Mouse (Mus musculus) urinary bladder, postnatal 14 days (tissue): ENCODE results near the gene Trpv6.
A peak's percentile ranks its signal among the peaks of the same experiment; 100 is the strongest.

Experiments
- DNase-seq: peaks from one replicate; pipeline ENCODE4 v3.0.0; 2021; ENCODE audit warnings: low spot score

Trpv6 gene

GRCm38 (mm10) chr6:41636178-41636577 lies at the start of gene Trpv6:
Gene Trpv6, minus strand, starts transcription at chr6:41636405.
- no peak for DNase-seq

- no peak for DNase-seq
Observed at GRCm38 (mm10) chr6:41685596-41685995, 49.4 kb upstream of the Trpv6 start.

GRCm38 (mm10) chr6:41684911-41685310 lies 48.7 kb upstream of the Trpv6 start:
- no peak for DNase-seq

- no peak for DNase-seq
Observed at GRCm38 (mm10) chr6:41684131-41684530, 47.9 kb upstream of the Trpv6 start, which contains the start of gene Llcfc1. Gene Llcfc1, plus strand, starts transcription at chr6:41684431.

GRCm38 (mm10) chr6:41681656-41682055 lies 45.5 kb upstream of the Trpv6 start:
- peak; percentile 12 for DNase-seq

- DNase-seq = no peak
Observed at GRCm38 (mm10) chr6:41680669-41681068, 44.5 kb upstream of the Trpv6 start, which contains the start of gene Trpv5. Gene Trpv5, minus strand, starts transcription at chr6:41680769.

- no peak for DNase-seq
Observed at GRCm38 (mm10) chr6:41676530-41676929, 40.3 kb upstream of the Trpv6 start.

- no peak for DNase-seq
Observed at GRCm38 (mm10) chr6:41662320-41662719, 26.1 kb upstream of the Trpv6 start.

- DNase-seq = no peak
Observed at GRCm38 (mm10) chr6:41658487-41658886, 22.3 kb upstream of the Trpv6 start.

- DNase-seq = no peak
Observed at GRCm38 (mm10) chr6:41654648-41655047, 18.4 kb upstream of the Trpv6 start.

- DNase-seq = no peak
Observed at GRCm38 (mm10) chr6:41653173-41653572, 17.0 kb upstream of the Trpv6 start.

GRCm38 (mm10) chr6:41646672-41647071 lies 10.5 kb upstream of the Trpv6 start:
- DNase-seq = no peak

GRCm38 (mm10) chr6:41646220-41646619 lies 10.0 kb upstream of the Trpv6 start:
- no peak for DNase-seq

- no peak for DNase-seq
Observed at GRCm38 (mm10) chr6:41643227-41643626, 7.0 kb upstream of the Trpv6 start.

- no peak for DNase-seq
Observed at GRCm38 (mm10) chr6:41642765-41643164, 6.6 kb upstream of the Trpv6 start.

- no peak for DNase-seq
Observed at GRCm38 (mm10) chr6:41641173-41641866, 5.1 kb upstream of the Trpv6 start.

GRCm38 (mm10) chr6:41640449-41640848 lies 4.2 kb upstream of the Trpv6 start:
- no peak for DNase-seq

- DNase-seq = no peak
Observed at GRCm38 (mm10) chr6:41637927-41638506, 1.8 kb upstream of the Trpv6 start.

GRCm38 (mm10) chr6:41637393-41637792 lies 1.2 kb upstream of the Trpv6 start:
- DNase-seq = no peak

GRCm38 (mm10) chr6:41635211-41635610 lies 994 bp downstream of the Trpv6 start:
- DNase-seq = no peak

GRCm38 (mm10) chr6:41631549-41631948 lies 4.7 kb downstream of the Trpv6 start:
- no peak for DNase-seq

GRCm38 (mm10) chr6:41630791-41631190 lies 5.4 kb downstream of the Trpv6 start:
- no peak for DNase-seq

GRCm38 (mm10) chr6:41628180-41628579 lies 8.0 kb downstream of the Trpv6 start:
- DNase-seq = no peak

GRCm38 (mm10) chr6:41622661-41623060 lies 13.5 kb downstream of the Trpv6 start:
- DNase-seq = peak; percentile 18
